Mouse (Mus musculus) kidney, adult 2 months (tissue): Measurements from ENCODE around the gene 1700019D03Rik.

Experiments
- CTCF ChIP-seq: fragments of 200-500 bp; conservative IDR thresholded peaks from 2 replicates; pipeline ENCODE4 v1.5.1; 2011; ENCODE audit warnings: low read depth, mild to moderate bottlenecking, control low read depth, low read length, moderate library complexity, mixed read lengths; ENCODE audit not compliant: insufficient read depth, insufficient read length
- POLR2A ChIP-seq: fragments of 200-500 bp; IDR thresholded peaks from one replicate; pipeline ENCODE4 v1.6.1; 2011; ENCODE audit warnings: low read depth, low read length, control low read depth

GRCm38 (mm10) chr1:52952551-52953397 is 67.2 kb downstream of the 1700019D03Rik start:
- TF ChIP-seq POLR2A (no peak), CTCF (no peak)
